Mouse (Mus musculus): ENCODE results near the gene Rhbdl1. TPM values are rescaled to one million over a fixed set of nuclear protein-coding genes. Genes with fewer than 3 reads are reported as not detected.

Rhbdl1 gene
- polyA plus RNA-seq (2012; rRNA removed) = 2.1 and 2.7 TPM in 2 replicates

DNA sequence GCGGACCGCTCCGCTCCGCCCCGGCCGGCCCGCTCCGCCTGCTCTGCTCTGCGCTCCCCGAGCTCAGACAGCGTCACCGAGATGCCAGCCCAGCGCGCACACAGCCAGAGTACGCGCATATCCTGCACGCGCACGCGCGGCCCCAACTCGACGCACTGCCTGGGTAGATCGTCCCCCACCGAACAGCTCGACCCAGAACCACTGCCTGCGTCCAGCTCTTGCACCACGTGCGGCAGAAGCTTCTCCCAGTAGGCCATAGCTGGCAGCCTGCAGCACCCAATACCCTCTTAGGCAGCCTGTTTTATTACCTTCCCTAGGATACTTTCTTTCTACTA, at the start of gene Rhbdl1:
Rhbdl1 (minus strand) TSS at position 220 of the 335 bp plus-strand sequence.
- H3K4me3 ChIP-seq (ENCODE audit: control insufficient read depth, low read depth, low read length) = peak within 1 kb of the TSS; percentile 30
- TF ChIP-seq POLR2A (IDR thresholded peaks at IDR 0.05; ENCODE audit: control insufficient read depth, low read depth, low read length) (no peak), CTCF (IDR thresholded peaks at IDR 0.05; ENCODE audit: control insufficient read depth, insufficient read depth, insufficient replicate concordance, low read depth, low read length) (no peak)
- H3K4me1 ChIP-seq (ENCODE audit: control insufficient read depth, insufficient read depth, low read length) = peaks cover 33% of the 10 kb centered on the region
- H3K36me3 ChIP-seq (ENCODE audit: control insufficient read depth, insufficient read depth, low read length) = no peaks in the 10 kb centered on the region
- peak within 1 kb of the TSS; percentile 23 for H3K27ac ChIP-seq (ENCODE audit: control insufficient read depth, insufficient read depth, low read depth, low read length)
- no peaks in the 10 kb centered on the region for H3K27me3 ChIP-seq (ENCODE audit: control insufficient read depth, insufficient read depth, low read length)

- Histone ChIP-seq H3K36me3 (ENCODE audit: control insufficient read depth, insufficient read depth, low read length) (peaks cover 1% of the 10 kb centered on the region; the same call in 1 of the 2 replicates), H3K4me1 (ENCODE audit: control insufficient read depth, insufficient read depth, low read length) (no peaks in the 10 kb centered on the region; the same call in 1 of the 2 replicates), H3K27ac (ENCODE audit: control insufficient read depth, insufficient read depth, low read depth, low read length) (no peak overlapping the region), H3K27me3 (ENCODE audit: control insufficient read depth, insufficient read depth, low read length) (no peaks in the 10 kb centered on the region), H3K4me3 (ENCODE audit: control insufficient read depth, low read depth, low read length) (no peak overlapping the region)
- TF ChIP-seq CTCF (IDR thresholded peaks at IDR 0.05; ENCODE audit: control insufficient read depth, insufficient read depth, insufficient replicate concordance, low read depth, low read length) (no peak), POLR2A (IDR thresholded peaks at IDR 0.05; ENCODE audit: control insufficient read depth, low read depth, low read length) (no peak)
Measured at GRCm38 (mm10) chr17:25886806-25887205, 49.7 kb upstream of the Rhbdl1 start.

GRCm38 (mm10) chr17:25885636-25886035, 48.5 kb upstream of the Rhbdl1 start:
- Histone ChIP-seq H3K36me3 (ENCODE audit: control insufficient read depth, insufficient read depth, low read length) (peaks cover 1% of the 10 kb centered on the region; the same call in 1 of the 2 replicates), H3K4me1 (ENCODE audit: control insufficient read depth, insufficient read depth, low read length) (no peaks in the 10 kb centered on the region), H3K27ac (ENCODE audit: control insufficient read depth, insufficient read depth, low read depth, low read length) (no peak overlapping the region), H3K4me3 (ENCODE audit: control insufficient read depth, low read depth, low read length) (no peak overlapping the region), H3K27me3 (ENCODE audit: control insufficient read depth, insufficient read depth, low read length) (no peaks in the 10 kb centered on the region)
- no peak for TF ChIP-seq POLR2A (IDR thresholded peaks at IDR 0.05; ENCODE audit: control insufficient read depth, low read depth, low read length)

- TF ChIP-seq POLR2A (IDR thresholded peaks at IDR 0.05; ENCODE audit: control insufficient read depth, low read depth, low read length) = no peak
- TF ChIP-seq CTCF (IDR thresholded peaks at IDR 0.05; ENCODE audit: control insufficient read depth, insufficient read depth, insufficient replicate concordance, low read depth, low read length) = no peak
- Histone ChIP-seq H3K4me3 (ENCODE audit: control insufficient read depth, low read depth, low read length) (no peak overlapping the region), H3K36me3 (ENCODE audit: control insufficient read depth, insufficient read depth, low read length) (no peaks in the 10 kb centered on the region; the same call in 1 of the 2 replicates), H3K27me3 (ENCODE audit: control insufficient read depth, insufficient read depth, low read length) (no peaks in the 10 kb centered on the region), H3K27ac (ENCODE audit: control insufficient read depth, insufficient read depth, low read depth, low read length) (no peak overlapping the region), H3K4me1 (ENCODE audit: control insufficient read depth, insufficient read depth, low read length) (no peaks in the 10 kb centered on the region)
Measured at GRCm38 (mm10) chr17:25883824-25884223, 46.7 kb upstream of the Rhbdl1 start.

DNA sequence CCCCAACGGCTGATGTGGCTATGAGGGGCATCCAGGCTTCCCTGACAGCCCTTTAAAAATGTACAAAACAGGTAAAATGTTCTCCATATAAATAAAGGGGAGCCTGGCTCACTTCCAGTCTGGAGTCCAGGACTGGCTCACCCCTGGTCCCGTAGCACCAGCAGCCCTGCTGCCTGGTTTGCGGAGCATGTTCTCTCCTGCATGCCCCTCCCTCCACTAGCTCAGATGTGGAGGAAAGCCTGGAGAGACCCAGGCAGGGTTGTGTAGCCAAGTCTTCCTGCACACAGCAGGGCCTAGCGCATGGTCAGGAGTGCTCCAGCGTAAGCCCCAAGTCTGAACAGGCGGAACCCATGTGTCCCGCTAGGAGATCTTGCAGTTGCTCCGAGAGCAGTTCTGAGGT, 46.2 kb upstream of the Rhbdl1 start:
- no peaks in the 10 kb centered on the region for H3K4me1 ChIP-seq (ENCODE audit: control insufficient read depth, insufficient read depth, low read length)
- no peaks in the 10 kb centered on the region for H3K27me3 ChIP-seq (ENCODE audit: control insufficient read depth, insufficient read depth, low read length)
- no peak overlapping the region for H3K4me3 ChIP-seq (ENCODE audit: control insufficient read depth, low read depth, low read length)
- no peak for TF ChIP-seq POLR2A (IDR thresholded peaks at IDR 0.05; ENCODE audit: control insufficient read depth, low read depth, low read length)
- no peak for TF ChIP-seq CTCF (IDR thresholded peaks at IDR 0.05; ENCODE audit: control insufficient read depth, insufficient read depth, insufficient replicate concordance, low read depth, low read length)
- H3K27ac ChIP-seq (ENCODE audit: control insufficient read depth, insufficient read depth, low read depth, low read length) = no peak overlapping the region
- H3K36me3 ChIP-seq (ENCODE audit: control insufficient read depth, insufficient read depth, low read length) = no peaks in the 10 kb centered on the region; the same call in 1 of the 2 replicates

GRCm38 (mm10) chr17:25882306-25882705, 45.2 kb upstream of the Rhbdl1 start:
- Histone ChIP-seq H3K4me1 (ENCODE audit: control insufficient read depth, insufficient read depth, low read length) (no peaks in the 10 kb centered on the region), H3K4me3 (ENCODE audit: control insufficient read depth, low read depth, low read length) (no peak overlapping the region), H3K27ac (ENCODE audit: control insufficient read depth, insufficient read depth, low read depth, low read length) (no peak overlapping the region), H3K27me3 (ENCODE audit: control insufficient read depth, insufficient read depth, low read length) (no peaks in the 10 kb centered on the region), H3K36me3 (ENCODE audit: control insufficient read depth, insufficient read depth, low read length) (no peaks in the 10 kb centered on the region; the same call in 1 of the 2 replicates)
- no peak for TF ChIP-seq CTCF (IDR thresholded peaks at IDR 0.05; ENCODE audit: control insufficient read depth, insufficient read depth, insufficient replicate concordance, low read depth, low read length)
- no peak for TF ChIP-seq POLR2A (IDR thresholded peaks at IDR 0.05; ENCODE audit: control insufficient read depth, low read depth, low read length)

- H3K36me3 ChIP-seq (ENCODE audit: control insufficient read depth, insufficient read depth, low read length) = no peaks in the 10 kb centered on the region; the same call in 1 of the 2 replicates
- H3K27ac ChIP-seq (ENCODE audit: control insufficient read depth, insufficient read depth, low read depth, low read length) = no peak overlapping the region
- no peaks in the 10 kb centered on the region; the same call in 1 of the 2 replicates for H3K4me1 ChIP-seq (ENCODE audit: control insufficient read depth, insufficient read depth, low read length)
- H3K27me3 ChIP-seq (ENCODE audit: control insufficient read depth, insufficient read depth, low read length) = no peaks in the 10 kb centered on the region
- TF ChIP-seq CTCF (IDR thresholded peaks at IDR 0.05; ENCODE audit: control insufficient read depth, insufficient read depth, insufficient replicate concordance, low read depth, low read length) = no peak
- H3K4me3 ChIP-seq (ENCODE audit: control insufficient read depth, low read depth, low read length) = no peak overlapping the region
Measured at GRCm38 (mm10) chr17:25881691-25882090, 44.6 kb upstream of the Rhbdl1 start.
